Mouse (Mus musculus) embryonic facial prominence, embryonic 12.5 days (tissue): Measurements from ENCODE around the gene Pnma5. TPM values are rescaled to one million over a fixed set of nuclear protein-coding genes. Genes with fewer than 3 reads are reported as not detected.

ENCODE experiments used
- microRNA counts: library from miRNA; unstranded; fragments of <30 nt; microRNA quantifications from one replicate; lab custom pipeline; 2017
- microRNA-seq: library from miRNA; unstranded; fragments of <30 nt; microRNA quantifications from one replicate; pipeline ENCODE4, GENCODE M21; 2017
- polyA plus RNA-seq: library from polyadenylated mRNA; unstranded; fragments of >200 nt; fragmentation: Nextera tagmentation; extraction: Ambion mirVana; gene quantifications from 2 replicates; pipeline ENCODE4 v1.2.1, GENCODE M21; 2016

The Pnma5 gene
- polyA plus RNA-seq, 1 experiment from 2014 or later = 0.09 TPM

MicroRNAs within 50 kb of the gene (microRNA counts, 519-probe panel; counts per million panel counts)
- 460 counts per million, percentile 65 among the panel's probes with 10 or more counts for microRNA mmu-miR-2137 (lab: Ali Mortazavi, UCI)

Small RNA genes within 50 kb of the gene (microRNA-seq; reads per million reads assigned to microRNA genes)
- gene Mir2137 = 2.7 reads per million, percentile 11 among the genes with 10 or more reads in this experiment

Other genes starting within 250 kb of the Pnma5 start
- 0.14 and 0.15 TPM in 2 replicates for gene Gabrq, start 211.9 kb downstream of the Pnma5 start, polyA plus RNA-seq
- gene Cetn2, start 118.7 kb downstream of the Pnma5 start, polyA plus RNA-seq = 81.4 and 81.7 TPM in 2 replicates
- gene Nsdhl, start 118.5 kb downstream of the Pnma5 start, polyA plus RNA-seq = 24.5 and 26.2 TPM in 2 replicates
- 11.3 TPM in 2 replicates for gene Zfp185, start 49.8 kb downstream of the Pnma5 start, polyA plus RNA-seq
- 0.10 and 0.35 TPM in 2 replicates for gene Pnma3, start 27.7 kb upstream of the Pnma5 start, polyA plus RNA-seq
- gene Xlr4a, start 45.4 kb upstream of the Pnma5 start, polyA plus RNA-seq = 0.68 and 1.1 TPM in 2 replicates
- gene Xlr3a, start 60.0 kb upstream of the Pnma5 start, polyA plus RNA-seq = 1.9 and 3.6 TPM in 2 replicates
- gene Gm14685, start 79.9 kb upstream of the Pnma5 start, polyA plus RNA-seq = 0.05 and 0.18 TPM in 2 replicates
- not detected in 2 replicates for gene Xlr5b, start 111.7 kb upstream of the Pnma5 start, polyA plus RNA-seq
- gene DXBay18, start 112.3 kb upstream of the Pnma5 start, polyA plus RNA-seq = not detected in 2 replicates
- not detected in 2 replicates for gene Spin2d, start 139.9 kb upstream of the Pnma5 start, polyA plus RNA-seq
- 10.4 and 11.2 TPM in 2 replicates for gene Xlr3b, start 155.1 kb upstream of the Pnma5 start, polyA plus RNA-seq
- 0.64 and 0.69 TPM in 2 replicates for gene Xlr4b, start 177.2 kb upstream of the Pnma5 start, polyA plus RNA-seq
- 11.6 and 11.8 TPM in 2 replicates for gene F8a, start 191.2 kb upstream of the Pnma5 start, polyA plus RNA-seq
- 0.47 TPM in 1 of 2 replicates, not detected in the other for gene Xlr4c, start 206.0 kb upstream of the Pnma5 start, polyA plus RNA-seq
- gene Xlr3c, start 228.3 kb upstream of the Pnma5 start, polyA plus RNA-seq = not detected in 2 replicates